Mouse (Mus musculus) heart, postnatal 0 days (tissue): ENCODE data around the gene Myh11.

Experiments used
- CTCF ChIP-seq: IDR thresholded peaks from 2 replicates; pipeline ENCODE4 v1.5.1; 2016; ENCODE audit warnings: antibody characterized with exemption, control low read depth, low read depth
- EP300 ChIP-seq: IDR thresholded peaks from 2 replicates; pipeline ENCODE4 v1.6.1; 2016; ENCODE audit warnings: antibody characterized with exemption, low read depth

DNA sequence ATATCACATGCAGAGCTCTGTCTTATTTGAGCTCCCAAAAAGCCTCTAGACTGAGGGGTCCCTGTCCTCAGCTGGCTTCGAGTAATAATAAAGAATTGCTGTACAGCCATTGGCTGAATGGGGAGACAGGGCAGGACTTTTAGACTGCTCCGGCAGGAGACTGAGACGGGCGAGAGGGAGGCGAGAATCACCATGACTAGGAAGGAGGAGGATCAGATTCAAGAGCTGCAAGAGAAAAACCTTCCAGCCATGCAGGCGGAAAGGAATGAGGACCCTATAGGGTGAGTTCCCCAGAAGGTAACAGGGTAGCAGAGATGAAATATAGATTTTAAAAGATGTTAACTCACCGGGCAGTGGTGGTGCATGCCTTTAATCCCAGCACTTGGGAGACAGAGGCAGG lies 21.7 kb upstream of the Myh11 start:
- no peak for TF ChIP-seq CTCF
- no peak for TF ChIP-seq EP300
